Mouse (Mus musculus) forebrain, embryonic 11.5 days (tissue): ENCODE data around the gene Fktn. TPM values are rescaled to one million over a fixed set of nuclear protein-coding genes. Genes with fewer than 3 reads are reported as not detected.

ENCODE experiments used
- ATAC-seq: fragments of 200-750 bp; cut with Nextera tagmentation; replicated peaks from 2 replicates; pipeline ENCODE4 v1.8.0; 2017; ENCODE audit warnings: moderate TSS enrichment; ENCODE audit not compliant: low FRiP score
- DNase-seq: peaks from one replicate; pipeline ENCODE4 v3.0.0-alpha.2; 2017; ENCODE audit warnings: low spot score
- H3K27ac ChIP-seq: fragments of 300-500 bp; sonication (generic); 2 replicates; pipeline ENCODE4 v1.5.1; 2014; ENCODE audit warnings: low read depth, low read length
- H3K27me3 ChIP-seq: fragments of 300-500 bp; sonication (generic); 2 replicates; pipeline ENCODE4 v1.6.1; 2014; ENCODE audit warnings: mild to moderate bottlenecking, low read length, mixed read lengths; ENCODE audit not compliant: control insufficient read depth, insufficient read depth
- H3K36me3 ChIP-seq: fragments of 300-500 bp; sonication (generic); 2 replicates; pipeline ENCODE4 v1.6.1; 2014; ENCODE audit warnings: mild to moderate bottlenecking, low read length, moderate library complexity, mixed read lengths; ENCODE audit not compliant: control insufficient read depth, insufficient read depth
- H3K4me1 ChIP-seq: fragments of 300-500 bp; sonication (generic); replicated peaks from 2 replicates; pipeline ENCODE4 v1.6.1; 2014; ENCODE audit warnings: low read length, mixed read lengths; ENCODE audit not compliant: control insufficient read depth, insufficient read depth
- H3K4me2 ChIP-seq: fragments of 300-500 bp; sonication (generic); 2 replicates; pipeline ENCODE4 v1.6.1; 2014; ENCODE audit warnings: low read depth, mild to moderate bottlenecking, low read length, moderate library complexity, mixed read lengths; ENCODE audit not compliant: severe bottlenecking
- H3K4me3 ChIP-seq: fragments of 300-500 bp; sonication (generic); 2 replicates; pipeline ENCODE4 v1.5.1; 2014; ENCODE audit warnings: low read depth, low read length
- H3K9ac ChIP-seq: fragments of 300-500 bp; sonication (generic); 2 replicates; pipeline ENCODE4 v1.6.1; 2014; ENCODE audit warnings: low read length
- H3K9me3 ChIP-seq: fragments of 300-500 bp; sonication (generic); 2 replicates; pipeline ENCODE4 v1.6.1; 2016; ENCODE audit warnings: low read length, mixed read lengths; ENCODE audit not compliant: control insufficient read depth
- WGBS: fragments of 180-500 bp; shearing (Covaris S2); extraction: QIAGEN DNeasy Blood & Tissue Kit; methylation state at CpG from one replicate; pipeline ENCODE4 v1.1.7; 2014; 5-methylcytosine and 5-hydroxymethylcytosine counted together
- polyA plus RNA-seq: library from polyadenylated mRNA; unstranded; fragments of >200 nt; fragmentation: Nextera tagmentation; extraction: Ambion mirVana; gene quantifications from 2 replicates; pipeline ENCODE4 v1.2.1, GENCODE M21; 2014

Gene Fktn
- polyA plus RNA-seq, 1 experiment from 2014 or later, result 25.4 TPM

GRCm38 (mm10) chr4:53825821-53826605 lies 112.2 kb downstream of the Fktn start, which contains the start of gene Tmem38b:
Gene Tmem38b (plus strand): TSS chr4:53826045.
- Histone ChIP-seq H3K9ac (peak within 1 kb of the TSS; percentile 71), H3K36me3 (no peaks in the 10 kb centered on the region), H3K27ac (no peak within 1 kb of the TSS), H3K4me2 (peak within 1 kb of the TSS; percentile 76), H3K9me3 (no peaks in the 10 kb centered on the region), H3K4me1 (no peaks in the 10 kb centered on the region), H3K4me3 (peak within 1 kb of the TSS; percentile 77), H3K27me3 (no peaks in the 10 kb centered on the region)
- WGBS, result under 1% methylated on average over 55 of the region's 55 CpGs
- peak; percentile 91 for ATAC-seq
- peak; percentile 94 for DNase-seq

- WGBS, result 15% methylated on average over 11 of the region's 11 CpGs
- no peak overlapping the region; the same call in 1 of the 2 replicates for H3K9ac ChIP-seq
- DNase-seq (no peak), ATAC-seq (no peak)
- no peak overlapping the region for H3K27ac ChIP-seq
- no peaks in the 10 kb centered on the region for H3K4me1 ChIP-seq
- H3K36me3 ChIP-seq, result no peaks in the 10 kb centered on the region
- peak overlapping the region; percentile 77 for H3K4me3 ChIP-seq
- H3K9me3 ChIP-seq, result no peaks in the 10 kb centered on the region
- H3K4me2 ChIP-seq, result peak overlapping the region; percentile 76
- no peaks in the 10 kb centered on the region for H3K27me3 ChIP-seq
Measured at GRCm38 (mm10) chr4:53826641-53827248, 112.9 kb downstream of the Fktn start.

Other genes with a start within 250 kb of the Fktn start
- gene Fsd1l, start 82.5 kb upstream of the Fktn start, polyA plus RNA-seq, result 27.7 and 27.9 TPM in 2 replicates
- 3.1 and 4.0 TPM in 2 replicates for gene Tal2, start 65.7 kb downstream of the Fktn start, polyA plus RNA-seq
- 7.8 and 9.1 TPM in 2 replicates for gene Tmem38b, start 112.0 kb downstream of the Fktn start, polyA plus RNA-seq